Mouse (Mus musculus): ENCODE data around the gene Plaur.

- no peak for TF ChIP-seq ZC3H11A (IDR thresholded peaks at IDR 0.05; ENCODE audit: borderline replicate concordance, low read depth, low read length)
- TF ChIP-seq CHD2 (IDR thresholded peaks at IDR 0.05; ENCODE audit: low read depth, low read length) = no peak
Observed at GRCm38 (mm10) chr7:24522805-24523204, 60.5 kb downstream of the Plaur start.

All from ES-E14 (cell line).